Mouse (Mus musculus) inflammation-experienced regulatory T-cells, adult 6 months (primary cell): ENCODE results near the gene Clec2i. TPM values are rescaled to one million over a fixed set of nuclear protein-coding genes. Genes with fewer than 3 reads are reported as not detected.
"Not testable (repeated sequence)": the region's sequence is repeated elsewhere in the genome, so short reads cannot be mapped to it uniquely, and the experiment has no call there.

Source experiments
- ATAC-seq: one replicate; pipeline ENCODE4 v1.8.0; 2017
- polyA plus RNA-seq, 3 experiments: library from polyadenylated mRNA; unstranded; fragments of 100-300 nt; shearing (Covaris generic); gene quantifications; one replicate each; pipeline ENCODE4 v1.2.1; 2017

Gene Clec2i
- polyA plus RNA-seq = 10 to 100 TPM; 70.5 to 91.7 (median 73.9) TPM

GRCm38 (mm10) chr6:128887091-128887790 lies at the start of gene Clec2i:
Gene Clec2i, plus strand, starts transcription at chr6:128887588.
- ATAC-seq = peak; percentile 72

GRCm38 (mm10) chr6:128838342-128839265 lies 48.8 kb upstream of the Clec2i start:
- peak; percentile 24 for ATAC-seq

- ATAC-seq = peak; percentile 25
These were observed 48.1 kb upstream of the Clec2i start for GRCm38 (mm10) chr6:128839266-128839771.

- no peak for ATAC-seq
These were observed 47.5 kb upstream of the Clec2i start for GRCm38 (mm10) chr6:128839921-128840320.

GRCm38 (mm10) chr6:128840669-128841068 lies 46.7 kb upstream of the Clec2i start:
- ATAC-seq = not testable (repeated sequence)

- ATAC-seq = no peak
These were observed 45.9 kb upstream of the Clec2i start for GRCm38 (mm10) chr6:128841327-128842089.

- no peak for ATAC-seq
These were observed 44.9 kb upstream of the Clec2i start for GRCm38 (mm10) chr6:128842356-128842944.

GRCm38 (mm10) chr6:128842945-128843478 lies 44.4 kb upstream of the Clec2i start:
- ATAC-seq = peak; percentile 64

GRCm38 (mm10) chr6:128843479-128843992 lies 43.9 kb upstream of the Clec2i start:
- peak; percentile 27 for ATAC-seq

GRCm38 (mm10) chr6:128844131-128844530 lies 43.3 kb upstream of the Clec2i start:
- no peak for ATAC-seq

GRCm38 (mm10) chr6:128844586-128845080 lies 42.8 kb upstream of the Clec2i start:
- ATAC-seq = no peak

GRCm38 (mm10) chr6:128845319-128845979 lies 41.9 kb upstream of the Clec2i start:
- ATAC-seq = no peak

- ATAC-seq = no peak
These were observed 41.3 kb upstream of the Clec2i start for GRCm38 (mm10) chr6:128845998-128846542.

- no peak for ATAC-seq
These were observed 40.0 kb upstream of the Clec2i start for GRCm38 (mm10) chr6:128847401-128847800.

GRCm38 (mm10) chr6:128849902-128850301 lies 37.5 kb upstream of the Clec2i start:
- ATAC-seq = peak; percentile 56

GRCm38 (mm10) chr6:128850671-128851070 lies 36.7 kb upstream of the Clec2i start:
- ATAC-seq = no peak

GRCm38 (mm10) chr6:128851151-128851550 lies 36.2 kb upstream of the Clec2i start:
- ATAC-seq = no peak

GRCm38 (mm10) chr6:128852766-128853165 lies 34.6 kb upstream of the Clec2i start:
- no peak for ATAC-seq

- peak; percentile 66 for ATAC-seq
These were observed 33.2 kb upstream of the Clec2i start for GRCm38 (mm10) chr6:128854024-128854820.

GRCm38 (mm10) chr6:128854895-128855294 lies 32.5 kb upstream of the Clec2i start:
- no peak for ATAC-seq
